Mouse (Mus musculus): ENCODE data around the gene Aste1. TPM values are rescaled to one million over a fixed set of nuclear protein-coding genes. Genes with fewer than 3 reads are reported as not detected.

Aste1 gene
- polyA plus RNA-seq (2012; rRNA removed): 10.2 and 11.0 TPM in 2 replicates

- DNase-seq (ENCODE audit: extremely low spot score in 1 of 2, low spot score in 1 of 2): peak; percentile 76 to 94
Observed at GRCm38 (mm10) chr9:105395218-105395627, at the start of gene Aste1, which contains the start of gene Nek11. TSS of gene Aste1 (plus strand) at chr9:105395392. TSS of gene Nek11 (minus strand) at chr9:105395524.

GRCm38 (mm10) chr9:105348242-105349031 lies 46.8 kb upstream of the Aste1 start:
- DNase-seq (ENCODE audit: extremely low spot score in 1 of 2, low spot score in 1 of 2): no peak

- DNase-seq (ENCODE audit: extremely low spot score in 1 of 2, low spot score in 1 of 2): no peak
Observed at GRCm38 (mm10) chr9:105349034-105349433, 46.2 kb upstream of the Aste1 start.

GRCm38 (mm10) chr9:105362181-105362580 lies 33.0 kb upstream of the Aste1 start:
- DNase-seq (ENCODE audit: extremely low spot score in 1 of 2, low spot score in 1 of 2): no peak

GRCm38 (mm10) chr9:105363520-105364231 lies 31.5 kb upstream of the Aste1 start:
- DNase-seq (ENCODE audit: extremely low spot score in 1 of 2, low spot score in 1 of 2): peak in 1 of 2 experiments; percentile 20

DNA sequence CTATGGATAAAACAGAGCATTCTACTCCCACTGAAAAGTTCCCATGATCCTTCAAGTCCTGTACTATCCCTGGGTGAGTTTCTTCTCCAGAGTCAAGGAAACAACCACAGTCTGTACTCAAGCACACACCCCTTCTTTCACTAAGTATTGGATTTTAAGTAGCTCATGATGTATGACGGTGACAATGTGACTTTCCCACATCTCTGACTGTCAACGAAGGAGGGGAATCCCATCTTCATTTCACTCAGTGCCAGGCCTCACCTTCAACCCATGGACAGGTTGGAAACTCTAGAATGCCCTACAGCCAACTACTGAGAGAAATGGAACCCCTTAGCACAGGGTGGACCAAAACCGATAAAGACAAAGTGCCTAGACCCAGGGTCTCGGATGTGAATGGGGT lies 29.0 kb upstream of the Aste1 start:
- no peak for DNase-seq (ENCODE audit: extremely low spot score in 1 of 2, low spot score in 1 of 2)

GRCm38 (mm10) chr9:105368605-105369004 lies 26.6 kb upstream of the Aste1 start:
- no peak for DNase-seq (ENCODE audit: extremely low spot score in 1 of 2, low spot score in 1 of 2)

DNA sequence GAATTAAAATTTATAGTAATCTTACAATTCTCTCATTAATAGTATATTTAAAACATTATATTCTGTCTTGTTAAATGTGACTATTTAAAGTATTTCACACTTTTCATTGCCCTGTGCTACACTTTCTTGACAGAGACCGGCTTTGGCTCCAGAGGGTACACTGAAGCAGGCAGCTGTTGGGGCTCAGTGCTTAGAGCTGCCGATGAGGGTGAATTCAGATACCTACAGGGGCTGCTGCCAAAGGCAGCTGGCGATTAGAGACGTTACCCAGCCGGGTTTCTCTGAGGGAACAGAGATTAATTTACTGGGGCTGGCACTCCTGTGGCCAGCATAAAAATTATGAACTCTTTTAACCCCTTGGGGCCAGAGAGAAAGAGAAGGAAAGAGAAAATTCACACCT lies 20.8 kb upstream of the Aste1 start:
- no peak for DNase-seq (ENCODE audit: extremely low spot score in 1 of 2, low spot score in 1 of 2)

DNA sequence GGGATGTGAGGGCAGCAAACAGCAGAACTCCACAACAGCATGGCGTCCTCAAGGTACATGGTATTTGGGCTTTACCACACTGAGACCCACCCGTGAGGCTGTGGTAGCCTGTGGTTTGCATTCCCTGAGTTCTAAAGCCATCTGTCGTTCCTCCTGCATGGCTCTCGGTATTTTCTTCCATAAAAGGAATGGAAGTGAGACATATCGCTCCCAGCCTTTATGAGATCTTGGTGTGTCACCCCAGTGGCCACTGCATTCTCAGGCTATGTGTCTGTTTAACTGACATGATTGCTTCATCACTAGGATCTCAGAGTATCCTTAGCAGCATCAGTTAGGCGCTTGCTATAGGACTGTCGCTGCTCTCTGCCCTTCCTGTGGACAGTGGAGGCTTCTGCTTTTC lies 18.8 kb upstream of the Aste1 start:
- no peak for DNase-seq (ENCODE audit: extremely low spot score in 1 of 2, low spot score in 1 of 2)

DNA sequence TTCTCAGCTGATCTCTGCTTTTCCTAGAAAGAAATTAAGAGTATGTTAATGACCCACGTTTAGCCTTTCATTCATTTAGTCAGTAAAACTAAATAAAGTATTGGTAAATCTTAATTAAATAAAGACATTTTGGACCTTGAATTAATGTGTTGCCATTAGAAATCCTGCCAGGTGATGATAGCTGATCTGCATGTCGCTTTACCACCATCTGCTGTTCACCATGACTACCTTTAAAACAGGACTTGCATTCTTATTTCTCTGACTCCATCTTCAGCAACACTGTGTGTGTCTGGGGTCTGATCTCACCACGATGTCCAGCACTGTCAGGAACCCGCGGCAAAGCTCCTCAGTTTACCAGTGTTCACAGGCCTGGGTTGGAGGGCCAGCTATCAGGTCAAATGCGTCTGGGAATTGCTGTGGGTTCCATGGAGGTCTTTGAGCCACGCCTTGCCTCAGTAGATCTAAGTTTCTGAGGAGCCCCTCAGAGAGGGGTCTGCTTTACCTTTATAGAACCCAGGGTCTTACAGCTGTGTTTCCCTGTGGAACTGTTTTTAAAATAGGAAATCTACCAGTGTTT lies 18.1 kb upstream of the Aste1 start:
- DNase-seq (ENCODE audit: extremely low spot score in 1 of 2, low spot score in 1 of 2): peak in 1 of 2 experiments; percentile 62

- peak in 1 of 2 experiments; percentile 37 for DNase-seq (ENCODE audit: extremely low spot score in 1 of 2, low spot score in 1 of 2)
Observed at GRCm38 (mm10) chr9:105377622-105378021, 17.6 kb upstream of the Aste1 start.

GRCm38 (mm10) chr9:105379533-105380145 lies 15.6 kb upstream of the Aste1 start:
- DNase-seq (ENCODE audit: extremely low spot score in 1 of 2, low spot score in 1 of 2): no peak

- DNase-seq (ENCODE audit: extremely low spot score in 1 of 2, low spot score in 1 of 2): no peak
Observed at GRCm38 (mm10) chr9:105387403-105387802, 7.8 kb upstream of the Aste1 start.

DNA sequence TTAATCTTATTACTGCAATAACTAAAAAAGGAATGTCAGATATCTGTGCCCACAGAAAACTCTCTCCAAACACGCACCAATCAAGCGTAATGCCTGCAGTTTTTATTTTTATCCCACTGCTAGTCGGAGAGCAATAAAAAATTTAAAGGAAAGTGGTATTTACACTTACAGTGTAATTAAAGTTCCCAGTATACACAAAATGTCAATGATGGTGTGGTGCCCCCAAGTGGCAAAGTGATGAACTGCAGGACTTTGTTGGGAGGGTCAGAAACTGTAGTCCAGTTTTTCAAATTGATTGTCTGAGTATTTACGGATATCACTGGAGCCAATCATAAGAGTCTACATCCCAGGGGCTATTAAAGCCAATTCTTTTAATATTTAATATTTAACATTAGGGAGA lies 5.9 kb upstream of the Aste1 start:
- DNase-seq (ENCODE audit: extremely low spot score in 1 of 2, low spot score in 1 of 2): peak in 1 of 2 experiments; percentile 94

DNA sequence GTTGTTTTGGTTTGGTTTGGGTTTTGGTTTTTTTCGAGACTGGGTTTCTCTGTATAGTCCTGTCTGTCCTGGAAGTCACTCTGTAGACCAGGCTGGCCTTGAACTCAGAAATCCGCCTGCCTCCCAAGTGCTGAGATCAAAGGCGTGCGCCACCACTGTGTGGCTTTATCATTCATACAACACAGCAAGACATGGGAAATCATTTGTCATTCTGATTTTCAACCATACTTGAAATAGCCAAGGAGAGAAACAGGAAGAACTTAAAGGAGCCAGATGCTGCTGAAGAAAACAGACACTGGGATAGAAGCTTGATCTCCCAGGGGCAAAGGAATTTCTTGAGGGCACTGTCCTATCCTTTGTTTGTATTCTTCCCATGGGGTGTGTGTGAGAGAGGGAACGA lies 4.6 kb upstream of the Aste1 start:
- DNase-seq (ENCODE audit: extremely low spot score in 1 of 2, low spot score in 1 of 2): no peak

DNA sequence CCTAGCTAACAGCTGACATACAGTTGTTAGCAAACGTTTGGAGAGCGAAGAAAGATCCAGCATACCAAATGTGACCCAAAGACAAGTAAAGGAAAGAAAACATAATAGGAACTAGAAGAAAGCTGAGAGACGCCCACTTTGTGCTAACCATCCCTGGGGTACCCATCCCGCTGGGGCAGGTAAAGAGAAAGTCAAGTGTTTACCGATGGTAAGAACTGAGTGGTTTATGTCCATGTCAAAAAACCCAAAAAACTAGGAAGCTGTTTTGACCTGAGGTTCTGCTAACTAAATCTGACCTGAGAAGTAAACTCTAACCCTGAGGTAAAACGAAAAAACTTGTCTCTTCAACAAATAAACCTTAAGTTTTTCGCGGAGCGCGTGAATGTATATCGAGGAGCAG lies 472 bp upstream of the Aste1 start:
- DNase-seq (ENCODE audit: extremely low spot score in 1 of 2, low spot score in 1 of 2): no peak

DNA sequence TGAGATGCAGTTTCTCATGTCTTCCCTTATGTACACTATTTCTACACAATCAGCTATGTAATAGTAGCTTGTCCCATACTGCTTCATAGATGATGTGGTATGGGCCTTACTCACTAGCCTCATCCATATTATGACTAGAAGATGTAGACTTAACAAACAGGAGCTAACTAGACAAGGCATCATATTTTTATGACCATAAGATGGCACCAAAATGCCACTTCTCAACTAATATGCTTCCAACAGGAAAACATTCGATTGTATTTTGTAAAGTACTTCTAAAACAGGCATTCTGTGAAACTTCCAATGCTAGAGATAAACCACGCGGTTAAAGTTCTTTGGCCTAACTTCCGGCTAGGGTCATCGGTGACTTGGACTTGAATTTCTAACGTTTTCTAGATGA lies 13.4 kb downstream of the Aste1 start:
- DNase-seq (ENCODE audit: extremely low spot score in 1 of 2, low spot score in 1 of 2): no peak

GRCm38 (mm10) chr9:105459032-105459431 lies 63.8 kb downstream of the Aste1 start:
- DNase-seq (ENCODE audit: extremely low spot score in 1 of 2, low spot score in 1 of 2): peak in 1 of 2 experiments; percentile 46

DNA sequence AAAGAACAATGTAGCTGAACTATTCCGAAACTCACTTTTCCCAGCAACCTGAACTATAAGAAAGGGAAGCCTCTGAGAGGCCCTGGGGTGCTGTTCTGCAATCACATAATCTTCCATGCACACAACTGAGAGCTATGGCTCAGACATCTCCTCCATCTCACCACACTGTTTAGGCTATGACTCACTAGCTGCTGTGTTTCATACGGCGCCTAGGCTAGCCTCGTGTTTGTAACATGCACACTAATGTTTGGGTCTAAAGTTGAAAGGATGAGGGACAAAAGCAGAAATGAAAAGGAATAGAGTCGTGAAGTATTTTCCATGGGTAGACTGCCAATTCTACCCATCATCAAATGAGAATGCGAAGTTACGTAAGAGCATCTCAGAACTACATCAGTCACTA lies 66.3 kb downstream of the Aste1 start:
- DNase-seq (ENCODE audit: extremely low spot score in 1 of 2, low spot score in 1 of 2): peak in 1 of 2 experiments; percentile 27
